Mouse (Mus musculus) liver, embryonic 15.5 days (tissue): ENCODE measurements around the gene Pcbd2. TPM values are rescaled to one million over a fixed set of nuclear protein-coding genes. Genes with fewer than 3 reads are reported as not detected.

Experiments
- ATAC-seq: fragments of 200-750 bp; cut with Nextera tagmentation; 2 replicates; pipeline ENCODE4 v1.8.0; 2017; ENCODE audit warnings: moderate number of reproducible peaks, mild to moderate bottlenecking, moderate library complexity; ENCODE audit not compliant: insufficient read depth
- H3K27ac ChIP-seq: fragments of 300-500 bp; sonication (generic); replicated peaks from 2 replicates; pipeline ENCODE4 v1.5.1; 2015; ENCODE audit warnings: mild to moderate bottlenecking, inconsistent platforms
- H3K27me3 ChIP-seq: fragments of 300-500 bp; sonication (generic); 2 replicates; pipeline ENCODE4 v1.6.1; 2015; ENCODE audit warnings: mild to moderate bottlenecking, inconsistent platforms
- H3K36me3 ChIP-seq: fragments of 300-500 bp; sonication (generic); replicated peaks from 2 replicates; pipeline ENCODE4 v1.6.1; 2015; ENCODE audit warnings: moderate library complexity, mild to moderate bottlenecking, inconsistent platforms
- H3K4me1 ChIP-seq: fragments of 300-500 bp; sonication (generic); replicated peaks from 2 replicates; pipeline ENCODE4 v1.6.1; 2015; ENCODE audit warnings: inconsistent platforms
- H3K4me2 ChIP-seq: fragments of 300-500 bp; sonication (generic); 2 replicates; pipeline ENCODE4 v1.6.1; 2015; ENCODE audit warnings: moderate library complexity, mild to moderate bottlenecking, inconsistent platforms
- H3K4me3 ChIP-seq: fragments of 300-500 bp; sonication (generic); replicated peaks from 2 replicates; pipeline ENCODE4 v1.5.1; 2015; ENCODE audit warnings: mild to moderate bottlenecking, inconsistent platforms
- H3K9ac ChIP-seq: fragments of 300-500 bp; sonication (generic); 2 replicates; pipeline ENCODE4 v1.6.1; 2015; ENCODE audit warnings: moderate library complexity, mild to moderate bottlenecking, inconsistent platforms
- H3K9me3 ChIP-seq: fragments of 300-500 bp; sonication (generic); replicated peaks from 2 replicates; pipeline ENCODE4 v1.6.1; 2016; ENCODE audit warnings: inconsistent platforms
- WGBS: fragments of 180-500 bp; shearing (Covaris S2); methylation state at CpG from one replicate; pipeline ENCODE4 v1.1.7; 2015; ENCODE audit warnings: mixed read lengths; ENCODE audit not compliant: insufficient replicate concordance; 5-methylcytosine and 5-hydroxymethylcytosine counted together
- polyA plus RNA-seq: library from polyadenylated mRNA; unstranded; fragments of >200 nt; fragmentation: Nextera tagmentation; extraction: Ambion mirVana; gene quantifications from 2 replicates; pipeline ENCODE4 v1.2.1, GENCODE M21; 2015

Gene Pcbd2
- polyA plus RNA-seq, 1 experiment from 2014 or later = 32.4 TPM

GRCm38 (mm10) chr13:55801246-55801645, 74.1 kb downstream of the Pcbd2 start:
- WGBS = 56% methylated on average over 2 of the region's 2 CpGs
- Histone ChIP-seq H3K27ac (no peak overlapping the region), H3K9me3 (no peaks in the 10 kb centered on the region), H3K36me3 (no peaks in the 10 kb centered on the region), H3K4me3 (no peak overlapping the region), H3K4me2 (no peak overlapping the region), H3K4me1 (no peaks in the 10 kb centered on the region), H3K27me3 (no peaks in the 10 kb centered on the region), H3K9ac (no peak overlapping the region)
- ATAC-seq = no peak

GRCm38 (mm10) chr13:55803973-55804372, 76.8 kb downstream of the Pcbd2 start:
- no peak overlapping the region for H3K4me2 ChIP-seq
- no peak overlapping the region for H3K9ac ChIP-seq
- WGBS = 62% methylated on average over 1 of the region's 1 CpGs
- H3K9me3 ChIP-seq = no peaks in the 10 kb centered on the region
- ATAC-seq = no peak
- no peak overlapping the region for H3K4me3 ChIP-seq
- no peaks in the 10 kb centered on the region for H3K4me1 ChIP-seq
- H3K36me3 ChIP-seq = no peaks in the 10 kb centered on the region
- H3K27me3 ChIP-seq = no peaks in the 10 kb centered on the region
- no peak overlapping the region for H3K27ac ChIP-seq

- Histone ChIP-seq H3K9ac (no peak overlapping the region), H3K27me3 (no peaks in the 10 kb centered on the region), H3K36me3 (no peaks in the 10 kb centered on the region), H3K9me3 (no peaks in the 10 kb centered on the region), H3K27ac (no peak overlapping the region), H3K4me1 (no peaks in the 10 kb centered on the region), H3K4me3 (no peak overlapping the region), H3K4me2 (no peak overlapping the region)
- ATAC-seq = no peak
- WGBS = 57% methylated on average over 7 of the region's 7 CpGs
These were observed 82.0 kb downstream of the Pcbd2 start for GRCm38 (mm10) chr13:55809041-55809623.

DNA sequence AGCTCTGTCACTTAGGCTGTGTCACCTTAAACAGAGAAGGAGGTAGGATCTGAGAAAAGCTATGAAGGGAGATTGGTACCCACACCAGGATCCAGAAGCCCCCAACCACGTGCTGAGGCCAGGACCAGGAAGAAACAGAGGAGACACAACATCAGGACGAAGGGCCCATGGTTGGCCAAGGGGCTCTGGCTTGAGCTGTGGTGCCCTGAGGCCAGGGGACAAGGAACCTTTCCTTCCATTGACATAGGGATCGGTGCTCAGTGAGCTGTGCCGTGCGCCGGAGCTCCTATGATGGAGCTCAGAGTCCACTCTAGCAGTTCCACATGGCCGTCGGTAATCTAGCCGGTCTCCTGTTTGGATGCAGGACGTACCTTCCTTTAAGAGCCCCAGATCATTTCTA, 82.5 kb downstream of the Pcbd2 start:
- no peak overlapping the region for H3K4me2 ChIP-seq
- 75% methylated on average over 10 of the region's 10 CpGs for WGBS

DNA sequence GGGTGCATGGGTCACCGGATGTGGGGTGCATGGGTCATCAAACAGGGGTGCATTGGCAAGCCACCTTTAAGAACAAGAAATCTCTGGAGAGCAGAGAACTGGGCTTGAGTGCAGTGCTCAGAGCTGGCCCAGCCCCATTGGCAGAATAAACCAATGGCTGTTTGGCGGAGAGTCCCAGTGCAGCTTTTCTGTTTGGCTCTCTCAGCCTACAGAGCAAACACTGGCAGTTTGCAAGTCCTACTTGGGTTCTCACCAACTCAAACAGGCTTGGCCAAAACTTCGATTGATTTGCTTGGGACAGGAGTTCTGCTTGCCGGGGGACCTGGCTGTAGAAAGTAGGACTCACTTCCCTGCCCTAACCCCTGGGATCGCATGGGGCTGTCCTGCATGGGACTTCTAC, 83.8 kb downstream of the Pcbd2 start:
- Histone ChIP-seq H3K4me2 (no peak overlapping the region), H3K27me3 (no peaks in the 10 kb centered on the region), H3K9ac (no peak overlapping the region), H3K9me3 (no peaks in the 10 kb centered on the region), H3K27ac (no peak overlapping the region), H3K36me3 (no peaks in the 10 kb centered on the region), H3K4me1 (no peaks in the 10 kb centered on the region), H3K4me3 (no peak overlapping the region)
- ATAC-seq = no peak
- WGBS = 47% methylated on average over 5 of the region's 5 CpGs

More for the DNA sequence above, 82.5 kb downstream of the Pcbd2 start:
- Histone ChIP-seq H3K9me3 (no peaks in the 10 kb centered on the region), H3K4me3 (no peak overlapping the region), H3K36me3 (no peaks in the 10 kb centered on the region), H3K9ac (no peak overlapping the region), H3K27me3 (no peaks in the 10 kb centered on the region), H3K27ac (no peak overlapping the region), H3K4me1 (no peaks in the 10 kb centered on the region)
- ATAC-seq = no peak

DNA sequence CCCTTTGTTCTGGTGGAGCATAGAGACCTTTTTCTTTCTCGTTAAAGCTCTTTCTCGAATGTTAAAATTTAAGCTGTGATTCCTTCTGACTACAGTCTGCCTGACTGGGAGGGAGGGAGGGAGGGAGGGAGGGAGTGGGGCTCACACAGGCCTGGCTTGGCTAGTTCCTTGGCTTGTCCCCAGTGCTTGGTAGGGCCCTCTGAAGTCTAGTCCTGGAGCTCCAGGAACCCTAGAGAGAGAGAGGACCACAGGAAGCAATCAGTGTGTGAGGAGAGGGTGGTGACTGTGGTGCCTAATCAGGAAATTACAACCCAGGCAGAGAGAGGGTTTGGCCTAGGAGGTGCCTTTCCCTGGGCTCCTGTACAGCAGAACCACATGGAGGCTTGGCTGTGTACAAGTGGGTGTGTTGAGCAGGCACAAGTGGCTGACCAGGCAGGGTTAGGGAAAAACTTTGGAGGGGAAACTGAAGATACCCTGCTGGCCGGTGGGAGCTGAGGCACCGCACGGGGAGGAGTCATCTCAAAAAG, 86.4 kb downstream of the Pcbd2 start:
- Histone ChIP-seq H3K27ac (no peak overlapping the region), H3K4me3 (no peak overlapping the region), H3K27me3 (peaks cover 12% of the 10 kb centered on the region; the same call in 1 of the 2 replicates), H3K36me3 (no peaks in the 10 kb centered on the region), H3K4me2 (no peak overlapping the region), H3K4me1 (no peaks in the 10 kb centered on the region), H3K9me3 (no peaks in the 10 kb centered on the region), H3K9ac (no peak overlapping the region)
- no peak for ATAC-seq
- 59% methylated on average over 5 of the region's 5 CpGs for WGBS

DNA sequence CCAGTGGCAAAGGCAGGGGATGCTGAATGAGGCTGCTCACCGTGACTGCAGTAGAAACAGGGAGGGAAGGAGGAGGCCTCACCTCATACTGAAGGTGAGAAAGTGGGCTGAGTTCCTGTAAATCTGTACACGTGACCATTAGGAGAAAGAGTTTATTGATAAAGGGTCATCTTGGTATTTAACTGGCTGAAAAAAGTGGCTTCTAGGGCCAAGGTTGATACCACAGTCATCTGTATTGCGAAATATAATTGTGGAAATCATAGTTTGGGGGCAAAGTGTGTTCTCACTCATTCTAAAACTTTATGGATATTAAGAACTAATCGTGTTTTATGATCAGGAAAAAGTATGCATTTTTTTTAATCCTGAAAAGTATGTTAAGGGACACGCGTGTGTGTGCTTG, 87.7 kb downstream of the Pcbd2 start:
- H3K27ac ChIP-seq = no peak overlapping the region
- H3K27me3 ChIP-seq = peaks cover 14% of the 10 kb centered on the region; the same call in 1 of the 2 replicates
- no peak overlapping the region for H3K4me3 ChIP-seq
- ATAC-seq = no peak
- WGBS = 59% methylated on average over 6 of the region's 6 CpGs
- H3K4me1 ChIP-seq = no peaks in the 10 kb centered on the region
- no peak overlapping the region for H3K9ac ChIP-seq
- no peaks in the 10 kb centered on the region for H3K36me3 ChIP-seq
- H3K4me2 ChIP-seq = no peak overlapping the region
- H3K9me3 ChIP-seq = no peaks in the 10 kb centered on the region

GRCm38 (mm10) chr13:55822499-55822898, 95.3 kb downstream of the Pcbd2 start:
- H3K27ac ChIP-seq = no peak overlapping the region
- 0 out of 2 replicates have a peak, but pooled peaks cover 3% of the 10 kb centered on the region for H3K4me1 ChIP-seq
- H3K36me3 ChIP-seq = no peaks in the 10 kb centered on the region
- no peak overlapping the region for H3K4me3 ChIP-seq
- ATAC-seq = no peak
- H3K9ac ChIP-seq = no peak overlapping the region
- H3K4me2 ChIP-seq = no peak overlapping the region
- 53% methylated on average over 5 of the region's 5 CpGs for WGBS
- H3K27me3 ChIP-seq = peaks cover 73% of the 10 kb centered on the region
- H3K9me3 ChIP-seq = no peaks in the 10 kb centered on the region

DNA sequence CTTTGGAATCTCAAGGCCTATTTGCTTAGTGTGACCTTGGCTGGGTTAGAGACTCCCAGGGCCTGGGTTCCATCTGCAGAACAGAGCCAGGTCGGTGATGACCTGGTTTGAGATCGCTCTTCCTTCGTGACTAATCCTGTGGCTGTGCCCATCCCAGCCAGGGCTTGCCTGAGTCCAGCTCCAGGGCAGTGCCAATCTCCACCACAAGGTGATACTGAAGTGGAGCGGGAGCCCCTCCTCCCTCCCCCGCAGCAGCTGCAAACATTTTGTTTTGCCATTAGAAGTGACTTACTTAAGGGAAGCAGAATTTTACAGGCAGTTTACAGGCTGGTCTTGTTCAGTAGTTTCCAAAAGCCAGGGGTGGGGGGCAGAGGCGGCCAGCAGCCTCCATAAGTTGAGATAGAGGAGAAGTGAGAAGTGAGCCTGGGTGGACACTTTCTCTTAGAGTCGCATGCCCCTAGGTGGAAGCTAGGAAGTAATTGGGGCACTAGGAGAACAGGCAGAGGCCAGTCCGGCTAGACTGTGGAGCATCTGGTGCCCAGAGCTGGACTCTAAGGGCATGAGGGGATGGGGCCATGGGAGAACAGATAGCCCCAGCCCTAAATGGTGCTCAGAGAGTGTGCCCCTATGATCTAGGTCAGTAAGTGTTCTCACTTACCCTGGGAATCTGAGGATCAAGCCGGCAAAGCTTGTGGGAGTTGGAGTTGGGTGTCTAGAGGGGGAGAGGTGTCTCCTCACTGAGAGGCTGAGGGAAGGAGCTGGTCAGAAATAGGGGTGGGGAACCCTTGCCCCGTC, 97.2 kb downstream of the Pcbd2 start:
- no peak overlapping the region for H3K27ac ChIP-seq
- no peak for ATAC-seq
- H3K4me1 ChIP-seq = peaks cover 6% of the 10 kb centered on the region; the same call in 1 of the 2 replicates
- 13% methylated on average over 10 of the region's 10 CpGs for WGBS
- no peaks in the 10 kb centered on the region for H3K36me3 ChIP-seq
- no peak overlapping the region for H3K4me2 ChIP-seq
- no peak overlapping the region for H3K4me3 ChIP-seq
- H3K9ac ChIP-seq = no peak overlapping the region
- peaks cover 85% of the 10 kb centered on the region for H3K27me3 ChIP-seq
- H3K9me3 ChIP-seq = no peaks in the 10 kb centered on the region

DNA sequence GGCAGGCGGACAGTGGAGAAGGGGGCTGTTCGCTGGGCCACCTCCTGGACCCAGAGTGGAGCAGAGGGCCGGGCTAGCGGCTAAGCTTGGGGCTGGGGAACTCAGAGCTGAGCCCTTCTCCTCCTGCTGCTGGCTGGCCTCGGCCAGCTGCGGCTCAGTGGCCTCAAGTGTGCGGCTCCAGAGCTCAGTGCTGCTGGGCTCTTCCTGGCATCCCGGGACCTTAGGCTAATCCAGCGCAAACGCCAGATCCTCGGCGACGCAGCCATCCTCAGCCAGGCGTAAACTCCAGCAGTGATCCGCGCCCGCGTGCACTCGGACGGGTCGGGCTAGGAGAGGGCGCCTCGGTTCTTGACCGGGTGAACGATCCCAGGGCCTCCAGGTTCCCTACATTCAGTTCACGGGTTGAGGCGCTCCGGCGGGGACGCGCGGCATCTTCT, 98.1 kb downstream of the Pcbd2 start:
- Histone ChIP-seq H3K4me2 (no peak overlapping the region), H3K4me3 (no peak overlapping the region), H3K27ac (no peak overlapping the region), H3K9me3 (no peaks in the 10 kb centered on the region), H3K27me3 (peaks cover 94% of the 10 kb centered on the region), H3K36me3 (no peaks in the 10 kb centered on the region), H3K9ac (no peak overlapping the region), H3K4me1 (peaks cover 11% of the 10 kb centered on the region; the same call in 1 of the 2 replicates)
- WGBS = 6% methylated on average over 32 of the region's 32 CpGs
- ATAC-seq = no peak

DNA sequence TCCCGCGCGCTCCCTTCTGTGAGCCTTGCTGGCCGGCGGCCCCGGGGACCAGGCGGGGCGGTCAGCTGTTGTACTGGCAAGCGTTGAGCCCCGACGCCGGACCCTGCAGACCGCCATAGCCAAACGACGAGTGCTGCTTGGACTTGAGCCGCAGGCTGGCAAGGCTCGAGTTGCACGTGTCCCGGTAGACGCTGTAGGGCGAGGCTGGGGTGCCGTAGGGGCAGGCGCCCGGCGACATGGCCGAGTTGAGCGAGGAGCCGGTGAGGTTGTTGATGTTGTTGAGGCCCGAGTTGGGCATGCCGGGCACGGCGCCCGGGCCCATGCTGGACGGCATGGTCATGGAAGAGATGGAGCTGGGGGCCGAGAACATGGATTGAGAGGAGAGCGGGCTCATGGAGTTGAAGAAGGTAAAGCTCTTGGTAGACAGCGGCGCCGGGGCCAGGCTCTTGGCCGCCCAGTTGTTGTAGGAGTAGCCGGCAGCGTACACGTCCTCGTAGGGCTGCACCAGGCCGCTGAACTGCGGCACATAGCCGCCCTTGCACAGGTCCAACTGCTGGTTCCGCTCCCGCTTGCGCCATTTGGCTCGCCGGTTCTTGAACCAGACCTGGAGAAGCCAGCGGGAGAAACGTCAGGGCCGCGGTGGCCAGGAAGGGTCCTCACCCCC, 99.0 kb downstream of the Pcbd2 start:
- peaks cover 98% of the 10 kb centered on the region for H3K27me3 ChIP-seq

More for the DNA sequence above, 99.0 kb downstream of the Pcbd2 start:
- no peak for ATAC-seq
- Histone ChIP-seq H3K4me1 (peaks cover 16% of the 10 kb centered on the region), H3K36me3 (no peaks in the 10 kb centered on the region), H3K9me3 (no peaks in the 10 kb centered on the region), H3K27ac (no peak overlapping the region), H3K4me2 (no peak overlapping the region), H3K4me3 (no peak overlapping the region), H3K9ac (no peak overlapping the region)
- WGBS = 4% methylated on average over 56 of the region's 56 CpGs
